Mouse (Mus musculus) heart, embryonic 11.5 days (tissue): ENCODE data around the gene Bcas3. TPM values are rescaled to one million over a fixed set of nuclear protein-coding genes. Genes with fewer than 3 reads are reported as not detected.

Source experiments
- ATAC-seq: fragments of 200-750 bp; cut with Nextera tagmentation; replicated peaks from 2 replicates; pipeline ENCODE4 v1.8.0; 2017; ENCODE audit warnings: moderate library complexity; ENCODE audit not compliant: insufficient number of reproducible peaks, low FRiP score, low TSS enrichment
- H3K27ac ChIP-seq: fragments of 300-500 bp; sonication (generic); 2 replicates; pipeline ENCODE4 v1.5.1; 2014; ENCODE audit warnings: mild to moderate bottlenecking, low read depth, low read length
- H3K27me3 ChIP-seq: fragments of 300-500 bp; sonication (generic); 2 replicates; pipeline ENCODE4 v1.6.1; 2014; ENCODE audit warnings: mild to moderate bottlenecking, low read length, mixed read lengths; ENCODE audit not compliant: control insufficient read depth, insufficient read depth
- H3K36me3 ChIP-seq: fragments of 300-500 bp; sonication (generic); 2 replicates; pipeline ENCODE4 v1.6.1; 2014; ENCODE audit warnings: mild to moderate bottlenecking, low read length, moderate library complexity, mixed read lengths; ENCODE audit not compliant: control insufficient read depth, insufficient read depth
- H3K4me1 ChIP-seq: fragments of 300-500 bp; sonication (generic); 2 replicates; pipeline ENCODE4 v1.6.1; 2014; ENCODE audit warnings: low read length; ENCODE audit not compliant: control insufficient read depth, insufficient read depth
- H3K4me2 ChIP-seq: fragments of 300-500 bp; sonication (generic); 2 replicates; pipeline ENCODE4 v1.6.1; 2014; ENCODE audit warnings: mild to moderate bottlenecking, moderate library complexity
- H3K4me3 ChIP-seq: fragments of 300-500 bp; sonication (generic); 2 replicates; pipeline ENCODE4 v1.5.1; 2014; ENCODE audit warnings: low read depth, low read length
- H3K9ac ChIP-seq: fragments of 300-500 bp; sonication (generic); 2 replicates; pipeline ENCODE4 v1.6.1; 2014; ENCODE audit warnings: mild to moderate bottlenecking, low read depth, low read length, moderate library complexity
- H3K9me3 ChIP-seq: fragments of 300-500 bp; sonication (generic); replicated peaks from 2 replicates; pipeline ENCODE4 v1.6.1; 2016; ENCODE audit warnings: low read length; ENCODE audit not compliant: control insufficient read depth
- WGBS: fragments of 180-500 bp; shearing (Covaris S2); extraction: QIAGEN DNeasy Blood & Tissue Kit; methylation state at CpG from one replicate; pipeline ENCODE4 v1.1.7; 2014; ENCODE audit not compliant: insufficient replicate concordance; 5-methylcytosine and 5-hydroxymethylcytosine counted together
- polyA plus RNA-seq: library from polyadenylated mRNA; unstranded; fragments of >200 nt; fragmentation: Nextera tagmentation; extraction: Ambion mirVana; gene quantifications from 2 replicates; pipeline ENCODE4 v1.2.1, GENCODE M21; 2014

The Bcas3 gene
- polyA plus RNA-seq, 1 experiment from 2014 or later: 22.8 TPM

DNA sequence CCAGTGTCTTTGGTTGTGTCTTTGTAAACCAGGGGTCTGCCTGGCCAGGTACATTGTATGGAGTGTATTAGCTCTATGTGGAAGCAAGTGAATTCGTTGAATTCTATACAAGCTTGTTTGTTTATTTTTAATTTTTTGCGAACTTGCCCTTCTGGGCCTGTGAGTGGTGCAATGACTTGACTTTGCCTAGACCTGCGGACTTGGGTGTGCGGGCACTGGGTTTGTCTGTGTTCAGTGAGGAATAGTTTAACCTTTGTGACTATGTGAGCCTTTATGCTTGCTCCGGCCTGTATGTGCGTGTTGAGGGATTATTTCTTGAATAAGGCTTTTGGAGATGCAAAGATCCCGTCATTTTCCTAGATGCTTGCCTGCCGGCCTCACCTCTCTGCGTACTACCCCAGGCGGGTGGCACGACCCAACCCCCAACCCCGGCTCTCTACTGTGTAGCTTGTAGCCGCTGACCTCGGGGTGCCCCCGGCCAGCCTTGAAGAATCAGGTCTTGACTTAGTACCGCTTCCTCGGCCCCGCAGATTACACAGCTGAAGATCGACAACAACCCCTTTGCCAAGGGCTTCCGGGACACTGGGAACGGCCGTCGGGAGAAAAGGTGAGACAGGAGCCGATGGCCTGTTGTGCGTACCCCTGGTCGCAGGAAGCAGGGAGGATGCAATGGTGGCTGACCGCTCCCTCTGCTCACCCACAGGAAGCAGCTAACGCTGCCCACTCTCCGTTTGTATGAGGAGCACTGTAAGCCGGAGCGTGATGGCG lies 483.7 kb downstream of the Bcas3 start:
- ATAC-seq: no peak
- peaks cover 92% of the 10 kb centered on the region for H3K27me3 ChIP-seq
- H3K36me3 ChIP-seq: no peaks in the 10 kb centered on the region
- peak overlapping the region; percentile 35 for H3K27ac ChIP-seq
- H3K4me3 ChIP-seq: peak overlapping the region; percentile 69
- 5% methylated on average over 32 of the region's 32 CpGs for WGBS
- H3K9ac ChIP-seq: peak overlapping the region; percentile 55
- peak overlapping the region; percentile 93 for H3K4me2 ChIP-seq
- no peaks in the 10 kb centered on the region for H3K9me3 ChIP-seq
- peaks cover 36% of the 10 kb centered on the region for H3K4me1 ChIP-seq

DNA sequence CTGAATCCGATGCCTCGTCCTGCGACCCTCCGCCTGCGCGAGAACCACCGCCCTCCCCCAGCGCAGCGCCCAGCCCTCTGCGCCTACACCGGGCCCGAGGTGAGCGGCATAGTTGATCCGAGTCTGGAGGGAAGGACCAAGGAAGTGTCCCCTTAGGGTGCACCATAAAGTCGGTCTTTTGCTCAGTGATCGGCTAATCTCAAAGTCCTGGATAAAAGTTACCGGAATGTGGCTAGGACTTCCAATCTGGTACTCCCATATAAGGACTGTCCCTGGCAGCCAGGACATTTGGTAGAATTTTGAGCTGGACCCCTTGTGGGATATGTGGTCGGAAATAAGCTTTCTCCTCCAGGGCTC lies 484.3 kb downstream of the Bcas3 start:
- Histone ChIP-seq H3K36me3 (no peaks in the 10 kb centered on the region), H3K4me3 (peak overlapping the region; percentile 69), H3K4me1 (peaks cover 31% of the 10 kb centered on the region), H3K9ac (peak overlapping the region; percentile 55), H3K4me2 (peak overlapping the region; percentile 93), H3K27ac (peak overlapping the region; percentile 47; the same call in 1 of the 2 replicates), H3K27me3 (peaks cover 87% of the 10 kb centered on the region), H3K9me3 (no peaks in the 10 kb centered on the region)
- no peak for ATAC-seq
- 2% methylated on average over 18 of the region's 18 CpGs for WGBS

- H3K36me3 ChIP-seq: no peaks in the 10 kb centered on the region
- peak overlapping the region; percentile 47; the same call in 1 of the 2 replicates for H3K27ac ChIP-seq
- peaks cover 87% of the 10 kb centered on the region for H3K27me3 ChIP-seq
- ATAC-seq: no peak
- H3K4me3 ChIP-seq: peak overlapping the region; percentile 69
- 2% methylated on average over 66 of the region's 67 CpGs for WGBS
- H3K4me1 ChIP-seq: peaks cover 29% of the 10 kb centered on the region
- no peaks in the 10 kb centered on the region for H3K9me3 ChIP-seq
- H3K4me2 ChIP-seq: peak overlapping the region; percentile 93
- peak overlapping the region; percentile 55 for H3K9ac ChIP-seq
Measured at GRCm38 (mm10) chr11:85837648-85838423, 484.9 kb downstream of the Bcas3 start.

DNA sequence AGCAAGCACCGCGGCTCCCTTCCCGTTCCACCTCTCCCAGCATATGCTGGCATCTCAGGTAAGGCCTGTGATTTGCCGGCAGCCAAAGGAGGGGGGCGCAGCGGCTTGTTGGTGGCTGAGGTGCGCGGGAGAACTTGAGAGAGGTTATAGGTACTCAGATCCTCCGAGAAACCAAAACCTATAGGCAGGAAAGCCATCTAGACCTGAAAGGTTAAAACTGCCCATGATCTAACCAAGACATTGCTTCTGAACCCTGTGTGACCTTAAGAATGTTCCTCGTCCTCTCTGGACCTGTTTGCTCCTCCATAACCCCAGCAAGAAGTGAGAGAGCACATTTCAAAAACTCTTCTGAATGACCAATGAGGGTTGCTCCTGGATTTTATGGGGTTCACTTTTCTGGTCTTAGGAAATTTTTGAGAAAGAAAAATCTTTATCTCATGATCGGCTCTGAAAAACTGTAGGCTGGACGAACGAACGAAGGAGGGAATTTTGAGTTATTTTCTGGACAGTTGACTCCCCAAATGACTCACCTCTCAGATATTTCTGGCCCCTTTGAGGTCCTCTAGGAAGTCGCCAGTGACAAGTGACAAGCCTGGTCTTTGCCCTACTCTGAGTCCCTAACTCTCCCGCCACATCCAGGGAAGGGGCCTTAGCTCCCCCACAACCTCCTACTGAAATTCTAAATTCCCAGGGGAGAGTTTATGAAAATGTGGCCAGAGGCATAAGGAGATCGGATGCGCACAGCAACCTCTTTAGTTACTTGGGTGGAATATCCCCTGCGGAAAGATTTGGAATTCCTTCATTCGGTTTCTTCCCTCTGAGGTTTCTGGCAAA lies 485.7 kb downstream of the Bcas3 start:
- H3K9ac ChIP-seq: peak overlapping the region; percentile 55
- peaks cover 88% of the 10 kb centered on the region for H3K27me3 ChIP-seq
- ATAC-seq: no peak
- H3K4me2 ChIP-seq: peak overlapping the region; percentile 93
- no peaks in the 10 kb centered on the region for H3K36me3 ChIP-seq
- peaks cover 35% of the 10 kb centered on the region for H3K4me1 ChIP-seq
- 0 out of 2 replicates have a peak overlapping the region, but pooled peaks have one; percentile 16 for H3K27ac ChIP-seq
- WGBS: 11% methylated on average over 20 of the region's 20 CpGs
- no peaks in the 10 kb centered on the region for H3K9me3 ChIP-seq
- H3K4me3 ChIP-seq: peak overlapping the region; percentile 69

DNA sequence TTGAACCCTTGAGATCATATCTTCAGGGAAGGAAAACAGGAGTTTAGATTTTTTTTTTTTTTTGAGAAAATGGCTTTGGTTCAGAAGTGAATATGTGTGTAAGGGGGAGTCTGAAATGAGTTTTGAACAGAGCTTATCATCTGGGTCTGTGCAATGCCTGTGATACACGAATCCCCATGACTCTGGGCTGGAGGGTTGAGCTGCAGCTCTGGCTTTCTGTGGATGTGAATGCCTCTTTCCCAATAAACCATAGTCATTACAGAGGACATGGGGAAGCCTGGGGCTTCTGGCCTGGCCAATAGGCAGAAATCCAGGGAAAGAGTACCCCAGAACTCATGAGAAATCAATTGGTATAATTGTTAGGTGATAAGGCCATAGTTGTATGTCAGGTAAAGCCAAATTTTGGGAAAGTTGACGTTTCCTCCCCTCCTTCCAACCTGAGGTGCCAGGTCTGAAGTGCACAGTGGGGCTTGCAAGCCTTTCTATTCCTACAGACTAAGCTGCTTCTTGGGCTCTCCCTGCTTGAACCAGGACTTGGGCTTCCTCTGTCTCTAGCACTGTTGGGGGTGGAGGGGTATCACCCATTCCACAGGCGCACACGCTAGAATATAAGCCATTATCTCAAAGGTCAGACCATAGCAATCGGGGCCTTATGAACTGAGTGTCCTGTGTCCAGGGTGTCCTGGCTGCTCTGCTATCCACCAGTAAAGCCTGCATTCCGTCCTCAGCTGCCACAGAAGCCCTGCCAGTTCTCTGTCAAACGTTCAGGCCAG lies 486.5 kb downstream of the Bcas3 start:
- H3K27ac ChIP-seq: peak overlapping the region; percentile 17; the same call in 1 of the 2 replicates

GRCm38 (mm10) chr11:85840031-85840802 lies 487.2 kb downstream of the Bcas3 start:
- H3K27me3 ChIP-seq: peaks cover 77% of the 10 kb centered on the region
- H3K4me3 ChIP-seq: peak overlapping the region; percentile 34
- H3K4me1 ChIP-seq: peaks cover 36% of the 10 kb centered on the region
- H3K9me3 ChIP-seq: no peaks in the 10 kb centered on the region
- peak overlapping the region; percentile 17; the same call in 1 of the 2 replicates for H3K27ac ChIP-seq
- 13% methylated on average over 27 of the region's 27 CpGs for WGBS
- peak overlapping the region; percentile 54; the same call in 1 of the 2 replicates for H3K9ac ChIP-seq
- H3K4me2 ChIP-seq: peak overlapping the region; percentile 93
- H3K36me3 ChIP-seq: no peaks in the 10 kb centered on the region
- no peak for ATAC-seq

More for the DNA sequence above, 486.5 kb downstream of the Bcas3 start:
- no peak for ATAC-seq
- peak overlapping the region; percentile 54; the same call in 1 of the 2 replicates for H3K9ac ChIP-seq
- H3K4me3 ChIP-seq: peak overlapping the region; percentile 69
- H3K4me2 ChIP-seq: peak overlapping the region; percentile 93
- WGBS: 21% methylated on average over 7 of the region's 7 CpGs
- H3K36me3 ChIP-seq: no peaks in the 10 kb centered on the region
- peaks cover 80% of the 10 kb centered on the region for H3K27me3 ChIP-seq
- H3K9me3 ChIP-seq: no peaks in the 10 kb centered on the region
- H3K4me1 ChIP-seq: peaks cover 36% of the 10 kb centered on the region

DNA sequence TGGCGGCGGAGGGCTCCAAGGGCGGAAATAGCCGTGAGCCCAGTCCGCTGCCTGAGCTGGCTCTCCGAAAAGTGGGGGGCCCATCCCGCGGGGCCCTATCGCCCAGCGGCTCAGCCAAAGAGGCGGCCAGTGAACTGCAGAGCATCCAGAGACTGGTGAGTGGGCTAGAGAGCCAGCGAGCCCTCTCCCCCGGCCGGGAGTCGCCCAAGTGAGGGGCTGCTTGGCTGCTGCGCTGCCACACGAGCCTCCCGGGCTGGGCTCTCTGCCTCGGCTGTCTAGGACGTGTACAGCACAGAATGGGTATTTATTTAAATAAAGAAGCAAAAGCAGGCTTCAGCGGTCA lies 487.8 kb downstream of the Bcas3 start:
- Histone ChIP-seq H3K4me1 (peaks cover 36% of the 10 kb centered on the region), H3K27ac (no peak overlapping the region)

More for the DNA sequence above, 487.8 kb downstream of the Bcas3 start:
- no peak for ATAC-seq
- Histone ChIP-seq H3K27me3 (peaks cover 77% of the 10 kb centered on the region), H3K4me2 (peak overlapping the region; percentile 93), H3K9ac (peak overlapping the region; percentile 47; the same call in 1 of the 2 replicates), H3K36me3 (no peaks in the 10 kb centered on the region), H3K4me3 (peak overlapping the region; percentile 34), H3K9me3 (no peaks in the 10 kb centered on the region)
- WGBS: 9% methylated on average over 21 of the region's 21 CpGs
